Mouse (Mus musculus) spleen, postnatal 4 days (tissue): ENCODE results near the gene Adam26b.
"Not testable (repeated sequence)": the region's sequence is repeated elsewhere in the genome, so short reads cannot be mapped to it uniquely, and the experiment has no call there.

Experiments used
- DNase-seq, 2 experiments: peaks; one replicate each; pipeline ENCODE4 v3.0.0; 2022; ENCODE audit warnings: low spot score in 2 of 2

The Adam26b gene

DNA sequence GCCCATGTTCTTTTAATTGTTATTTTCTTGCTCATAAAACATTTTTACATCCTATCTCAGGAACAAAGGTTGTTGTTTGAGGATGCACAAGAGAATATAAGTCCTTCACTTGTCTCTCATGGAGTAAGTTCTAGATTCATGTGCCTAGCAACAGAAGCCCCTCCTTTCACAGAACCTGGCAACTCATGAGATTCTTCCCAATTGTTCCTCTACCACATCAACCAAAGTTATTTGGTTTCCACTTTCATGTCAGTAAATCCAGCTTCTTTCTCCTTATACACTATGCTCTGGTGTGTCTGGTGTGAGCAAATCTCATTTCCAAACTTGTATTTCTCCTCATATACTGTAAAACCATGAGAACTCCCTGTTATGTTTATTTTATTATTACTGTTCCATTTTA is at the start of gene Adam26b:
TSS of gene Adam26b (minus strand) at position 101 of the 400 bp plus-strand sequence.
- DNase-seq = not testable (repeated sequence)

DNA sequence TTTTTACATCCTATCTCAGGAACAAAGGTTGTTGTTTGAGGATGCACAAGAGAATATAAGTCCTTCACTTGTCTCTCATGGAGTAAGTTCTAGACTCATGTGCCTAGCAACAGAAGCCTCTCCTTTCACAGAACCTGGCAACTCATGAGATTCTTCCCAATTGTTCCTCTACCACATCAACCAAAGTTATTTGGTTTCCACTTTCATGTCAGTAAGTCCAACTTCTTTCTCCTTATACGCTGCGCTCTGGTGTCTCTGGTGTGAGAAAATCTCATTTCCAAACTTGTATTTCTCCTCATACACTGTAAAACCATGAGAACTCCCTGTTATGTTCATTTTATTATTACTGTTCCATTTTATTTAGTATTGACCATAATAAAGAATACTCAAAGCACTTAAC is 48.7 kb upstream of the Adam26b start, which contains the start of gene Adam26a:
TSS of gene Adam26a (minus strand) at position 101 of the 400 bp plus-strand sequence.
- DNase-seq = not testable (repeated sequence)
